Mouse (Mus musculus): ENCODE data around the gene Cfap97.

- no peak for TF ChIP-seq CTCF (IDR thresholded peaks at IDR 0.05; ENCODE audit: control insufficient read depth, insufficient read depth, insufficient replicate concordance, low read depth, low read length)
- TF ChIP-seq POLR2A (IDR thresholded peaks at IDR 0.05; ENCODE audit: control insufficient read depth, low read depth, low read length), result no peak
Measured at GRCm38 (mm10) chr8:46143470-46143869, 8.1 kb upstream of the Cfap97 start.
